Mouse (Mus musculus): ENCODE data around the gene Psme3. TPM values are rescaled to one million over a fixed set of nuclear protein-coding genes. Genes with fewer than 3 reads are reported as not detected.
A peak's percentile ranks its signal among the peaks of the same experiment; 100 is the strongest.
"Not testable (repeated sequence)": the region's sequence is repeated elsewhere in the genome, so short reads cannot be mapped to it uniquely, and the experiment has no call there.

Gene Psme3
- total RNA-seq, 2 experiments from 2014 or later = 138 to 163 TPM

GRCm38 (mm10) chr11:101307744-101308143, 8.3 kb upstream of the Psme3 start:
- no peak for ATAC-seq (replicated peaks; ENCODE audit: poor library complexity, severe bottlenecking)

GRCm38 (mm10) chr11:101311083-101311482, 4.9 kb upstream of the Psme3 start:
- no peak for ATAC-seq (replicated peaks; ENCODE audit: poor library complexity, severe bottlenecking)

GRCm38 (mm10) chr11:101312150-101312549, 3.9 kb upstream of the Psme3 start:
- no peak for ATAC-seq (replicated peaks; ENCODE audit: poor library complexity, severe bottlenecking)

- ATAC-seq (replicated peaks; ENCODE audit: poor library complexity, severe bottlenecking) = no peak
Measured at GRCm38 (mm10) chr11:101314567-101314966, 1.4 kb upstream of the Psme3 start.

GRCm38 (mm10) chr11:101315082-101315650, 847 bp upstream of the Psme3 start:
- ATAC-seq (replicated peaks; ENCODE audit: poor library complexity, severe bottlenecking) = no peak

- ATAC-seq (replicated peaks; ENCODE audit: poor library complexity, severe bottlenecking) = peak; percentile 61
Measured at GRCm38 (mm10) chr11:101316501-101316917, 496 bp downstream of the Psme3 start.

GRCm38 (mm10) chr11:101323609-101324008, 7.6 kb downstream of the Psme3 start:
- ATAC-seq (replicated peaks; ENCODE audit: poor library complexity, severe bottlenecking) = peak; percentile 68

- ATAC-seq (replicated peaks; ENCODE audit: poor library complexity, severe bottlenecking) = no peak
Measured at GRCm38 (mm10) chr11:101324763-101325162, 8.8 kb downstream of the Psme3 start, which contains the start of gene Aoc2. TSS of gene Aoc2 (plus strand) at chr11:101325063.

GRCm38 (mm10) chr11:101325201-101325600, 9.2 kb downstream of the Psme3 start:
- ATAC-seq (replicated peaks; ENCODE audit: poor library complexity, severe bottlenecking) = not testable (repeated sequence)

GRCm38 (mm10) chr11:101326147-101326546, 10.1 kb downstream of the Psme3 start:
- no peak for ATAC-seq (replicated peaks; ENCODE audit: poor library complexity, severe bottlenecking)

- no peak for ATAC-seq (replicated peaks; ENCODE audit: poor library complexity, severe bottlenecking)
Measured at GRCm38 (mm10) chr11:101327311-101327710, 11.3 kb downstream of the Psme3 start.

GRCm38 (mm10) chr11:101328941-101329635, 13.1 kb downstream of the Psme3 start:
- ATAC-seq (replicated peaks; ENCODE audit: poor library complexity, severe bottlenecking) = no peak

GRCm38 (mm10) chr11:101330371-101330924, 14.4 kb downstream of the Psme3 start, which contains the start of gene Aoc3:
TSS of gene Aoc3 (plus strand) at chr11:101330605.
- no peak for ATAC-seq (replicated peaks; ENCODE audit: poor library complexity, severe bottlenecking)

- ATAC-seq (replicated peaks; ENCODE audit: poor library complexity, severe bottlenecking) = not testable (repeated sequence)
Measured at GRCm38 (mm10) chr11:101330961-101331360, 14.9 kb downstream of the Psme3 start.

GRCm38 (mm10) chr11:101332537-101332936, 16.5 kb downstream of the Psme3 start:
- ATAC-seq (replicated peaks; ENCODE audit: poor library complexity, severe bottlenecking) = no peak

- ATAC-seq (replicated peaks; ENCODE audit: poor library complexity, severe bottlenecking) = no peak
Measured at GRCm38 (mm10) chr11:101334023-101334422, 18.0 kb downstream of the Psme3 start.

GRCm38 (mm10) chr11:101334516-101334915, 18.5 kb downstream of the Psme3 start:
- no peak for ATAC-seq (replicated peaks; ENCODE audit: poor library complexity, severe bottlenecking)

GRCm38 (mm10) chr11:101335685-101336084, 19.7 kb downstream of the Psme3 start:
- no peak for ATAC-seq (replicated peaks; ENCODE audit: poor library complexity, severe bottlenecking)

- peak; percentile 94 for ATAC-seq (replicated peaks; ENCODE audit: poor library complexity, severe bottlenecking)
Measured at GRCm38 (mm10) chr11:101338123-101338760, 22.2 kb downstream of the Psme3 start.

GRCm38 (mm10) chr11:101347083-101347775, 31.2 kb downstream of the Psme3 start:
- no peak for ATAC-seq (replicated peaks; ENCODE audit: poor library complexity, severe bottlenecking)
